Mouse (Mus musculus): ENCODE data around the gene Tent5c. TPM values are rescaled to one million over a fixed set of nuclear protein-coding genes. Genes with fewer than 3 reads are reported as not detected.
A peak's percentile ranks its signal among the peaks of the same experiment; 100 is the strongest.

Tent5c gene
- polyA plus RNA-seq, 1 experiment from 2014 or later: 3.2 TPM

DNA sequence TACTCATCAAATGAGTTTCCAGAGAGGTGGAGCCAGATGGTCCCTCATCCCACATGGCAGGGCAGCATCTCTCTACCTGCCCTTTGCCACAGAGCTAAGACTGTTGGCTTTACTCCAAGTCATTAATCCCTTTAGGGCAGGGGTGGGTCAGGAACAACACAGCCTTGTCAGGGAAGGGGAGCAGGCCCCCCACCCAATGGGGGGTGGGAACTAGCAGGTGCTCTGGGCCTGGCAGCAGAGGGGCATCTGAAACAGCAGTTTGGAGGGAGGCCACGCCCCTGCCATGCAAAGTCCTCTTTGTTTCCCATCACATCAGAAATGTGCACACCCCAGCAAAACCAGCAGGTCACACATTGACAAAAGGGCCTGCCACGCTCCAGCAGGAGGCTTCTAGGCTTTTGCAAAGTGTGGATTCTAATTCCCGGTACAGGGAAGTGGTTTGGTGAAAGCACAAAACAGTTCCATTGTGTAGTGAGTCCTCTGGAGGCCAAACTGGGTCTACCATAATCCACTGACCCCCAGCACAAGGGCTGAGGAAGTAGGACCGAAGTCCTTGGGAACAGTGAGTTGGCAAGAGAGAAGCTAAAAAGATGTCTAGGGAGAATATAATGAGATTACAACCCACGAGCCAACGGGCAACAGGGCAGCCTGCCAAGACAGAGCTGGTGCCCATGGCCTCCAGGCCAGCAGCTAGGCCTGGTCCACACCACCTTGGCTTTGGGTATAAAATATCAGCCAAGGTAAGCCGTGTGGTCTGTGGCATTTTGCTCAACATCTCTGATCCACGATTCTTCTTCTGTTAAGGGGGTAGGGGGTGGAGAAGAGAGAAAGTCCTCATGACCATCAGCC is 26.7 kb downstream of the Tent5c start:
- H3K9ac ChIP-seq: no peak overlapping the region

DNA sequence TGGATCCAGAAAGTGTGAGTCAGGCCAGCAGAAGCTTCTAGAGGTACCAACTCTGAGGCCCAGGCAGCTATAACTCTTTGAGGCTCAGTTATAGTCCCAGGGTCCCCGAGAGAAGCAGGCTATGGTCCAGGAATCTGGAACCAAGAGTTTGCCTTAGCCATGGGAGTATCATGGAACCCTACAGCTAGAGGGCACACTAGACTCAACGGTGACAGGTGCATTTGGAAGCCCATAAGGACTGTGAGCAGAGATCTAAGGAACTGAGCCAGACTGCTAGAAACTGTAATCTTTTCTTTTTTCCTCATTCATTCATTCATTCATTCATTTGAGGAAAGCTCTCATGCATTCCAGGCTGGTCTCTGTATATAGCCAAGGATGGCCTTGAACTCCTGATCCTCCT is 28.6 kb downstream of the Tent5c start:
- no peak for DNase-seq (ENCODE audit: low spot score)
- no peak for ATAC-seq (ENCODE audit: low FRiP score)
- WGBS: 93% methylated on average over 2 of the region's 2 CpGs
- Histone ChIP-seq H3K4me1 (replicated peaks; ENCODE audit: control insufficient read depth, insufficient read depth, low read length) (peaks cover 15% of the 10 kb centered on the region), H3K27me3 (ENCODE audit: control insufficient read depth, insufficient read depth, low read length) (no peaks in the 10 kb centered on the region), H3K9ac (no peak overlapping the region), H3K4me2 (replicated peaks) (no peak overlapping the region), H3K27ac (no peak overlapping the region), H3K4me3 (replicated peaks; ENCODE audit: low read length) (no peak overlapping the region), H3K36me3 (replicated peaks; ENCODE audit: control insufficient read depth, insufficient read depth) (no peaks in the 10 kb centered on the region), H3K9me3 (ENCODE audit: control insufficient read depth, low read length) (no peaks in the 10 kb centered on the region)

More for the DNA sequence above, 26.7 kb downstream of the Tent5c start:
- no peak overlapping the region for H3K4me2 ChIP-seq (replicated peaks)
- WGBS: 41% methylated on average over 8 of the region's 8 CpGs
- peak; percentile 52 for ATAC-seq (ENCODE audit: low FRiP score)
- DNase-seq (ENCODE audit: low spot score): no peak
- H3K27ac ChIP-seq: peak overlapping the region; percentile 11; the same call in 1 of the 2 replicates
- H3K36me3 ChIP-seq (replicated peaks; ENCODE audit: control insufficient read depth, insufficient read depth): no peaks in the 10 kb centered on the region
- H3K27me3 ChIP-seq (ENCODE audit: control insufficient read depth, insufficient read depth, low read length): no peaks in the 10 kb centered on the region
- no peaks in the 10 kb centered on the region for H3K9me3 ChIP-seq (ENCODE audit: control insufficient read depth, low read length)
- H3K4me1 ChIP-seq (replicated peaks; ENCODE audit: control insufficient read depth, insufficient read depth, low read length): peaks cover 15% of the 10 kb centered on the region
- no peak overlapping the region for H3K4me3 ChIP-seq (replicated peaks; ENCODE audit: low read length)

DNA sequence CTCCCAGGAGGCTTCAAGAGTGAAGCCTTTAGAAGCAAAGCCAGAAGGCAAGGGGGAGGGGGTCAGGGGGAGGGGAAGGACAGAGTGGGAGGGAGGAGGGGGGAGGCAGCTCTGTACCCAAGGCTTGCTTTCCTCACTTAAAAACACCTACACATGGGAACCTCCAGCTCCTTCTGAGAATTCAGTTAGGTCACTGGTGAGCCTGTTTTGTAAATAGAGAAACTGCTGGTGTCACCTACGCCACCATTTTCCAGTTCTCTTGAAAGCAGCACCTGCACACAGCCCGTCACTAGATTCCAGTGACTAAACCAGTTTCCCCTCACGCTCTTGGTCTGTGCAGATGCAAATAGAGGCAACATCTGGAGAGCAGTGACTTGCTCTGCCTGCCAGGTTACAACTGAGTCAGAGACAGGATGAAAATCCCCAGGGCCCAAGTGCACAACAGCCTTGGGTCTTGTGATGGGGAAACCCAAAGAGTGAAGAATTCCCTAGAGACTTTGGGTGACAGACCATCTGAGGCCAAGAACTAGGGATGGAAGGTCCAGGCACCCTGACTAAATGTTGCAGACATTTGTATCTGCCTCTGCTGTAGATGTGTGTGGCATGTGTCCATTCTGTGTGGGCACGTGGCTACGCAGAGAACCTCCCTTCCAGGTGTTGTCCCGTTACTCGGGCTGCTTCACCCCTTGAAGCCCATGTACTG is 45.2 kb downstream of the Tent5c start:
- H3K36me3 ChIP-seq (replicated peaks; ENCODE audit: control insufficient read depth, insufficient read depth): no peaks in the 10 kb centered on the region
- H3K27me3 ChIP-seq (ENCODE audit: control insufficient read depth, insufficient read depth, low read length): no peaks in the 10 kb centered on the region
- DNase-seq (ENCODE audit: low spot score) (no peak), ATAC-seq (ENCODE audit: low FRiP score) (no peak)
- H3K4me3 ChIP-seq (replicated peaks; ENCODE audit: low read length): no peak overlapping the region
- H3K27ac ChIP-seq: no peak overlapping the region
- no peaks in the 10 kb centered on the region for H3K4me1 ChIP-seq (replicated peaks; ENCODE audit: control insufficient read depth, insufficient read depth, low read length)
- 91% methylated on average over 7 of the region's 7 CpGs for WGBS
- no peak overlapping the region for H3K9ac ChIP-seq
- H3K4me2 ChIP-seq (replicated peaks): no peak overlapping the region
- H3K9me3 ChIP-seq (ENCODE audit: control insufficient read depth, low read length): no peaks in the 10 kb centered on the region

DNA sequence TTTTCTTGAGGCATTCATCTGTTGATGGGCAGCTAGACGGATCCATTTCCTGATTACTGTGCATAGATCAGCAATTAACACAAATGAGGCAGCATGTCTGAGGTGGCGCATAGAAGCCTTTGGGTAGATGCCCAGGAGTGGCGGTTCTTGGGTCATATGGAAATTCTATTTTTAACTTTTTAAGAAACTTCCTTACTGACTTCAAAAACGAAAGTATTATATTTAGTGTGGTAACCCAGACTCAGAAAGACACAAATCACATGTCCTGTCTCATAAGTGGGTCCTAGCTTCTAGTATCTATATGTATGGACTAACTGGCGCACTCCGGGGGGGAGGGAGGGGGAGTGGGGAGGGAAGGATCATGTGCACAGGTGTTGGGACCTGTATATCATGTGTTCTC is 46.6 kb downstream of the Tent5c start:
- DNase-seq (ENCODE audit: low spot score): no peak
- 94% methylated on average over 6 of the region's 6 CpGs for WGBS
- H3K9ac ChIP-seq: no peak overlapping the region
- no peak overlapping the region for H3K4me3 ChIP-seq (replicated peaks; ENCODE audit: low read length)
- ATAC-seq (ENCODE audit: low FRiP score): no peak
- no peaks in the 10 kb centered on the region for H3K4me1 ChIP-seq (replicated peaks; ENCODE audit: control insufficient read depth, insufficient read depth, low read length)
- no peak overlapping the region for H3K4me2 ChIP-seq (replicated peaks)
- no peaks in the 10 kb centered on the region for H3K27me3 ChIP-seq (ENCODE audit: control insufficient read depth, insufficient read depth, low read length)
- H3K36me3 ChIP-seq (replicated peaks; ENCODE audit: control insufficient read depth, insufficient read depth): no peaks in the 10 kb centered on the region
- H3K27ac ChIP-seq: no peak overlapping the region
- H3K9me3 ChIP-seq (ENCODE audit: control insufficient read depth, low read length): no peaks in the 10 kb centered on the region

DNA sequence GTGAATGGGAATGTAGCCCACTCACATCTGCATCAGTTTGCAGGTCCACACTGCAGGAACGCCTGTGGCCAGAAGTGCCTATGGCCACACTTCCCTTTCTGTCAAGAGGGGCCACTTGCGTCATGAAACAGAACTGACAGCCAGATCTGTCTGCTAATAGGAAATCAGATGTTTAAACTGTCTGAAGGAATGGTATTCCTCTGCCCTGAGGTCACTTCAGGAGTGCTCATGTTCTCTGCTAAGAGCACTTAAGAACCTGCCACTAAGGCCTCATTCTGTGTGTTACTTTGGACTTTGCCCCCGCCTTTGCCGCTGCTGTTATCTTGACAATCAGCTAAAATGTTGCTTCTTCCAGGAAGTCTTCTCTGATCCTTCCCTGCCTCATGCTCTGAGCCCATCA is 48.4 kb downstream of the Tent5c start:
- no peak overlapping the region for H3K4me3 ChIP-seq (replicated peaks; ENCODE audit: low read length)
- no peaks in the 10 kb centered on the region for H3K4me1 ChIP-seq (replicated peaks; ENCODE audit: control insufficient read depth, insufficient read depth, low read length)
- DNase-seq (ENCODE audit: low spot score): no peak
- no peaks in the 10 kb centered on the region for H3K9me3 ChIP-seq (ENCODE audit: control insufficient read depth, low read length)
- no peak for ATAC-seq (ENCODE audit: low FRiP score)
- no peak overlapping the region for H3K27ac ChIP-seq
- no peak overlapping the region for H3K9ac ChIP-seq
- H3K36me3 ChIP-seq (replicated peaks; ENCODE audit: control insufficient read depth, insufficient read depth): no peaks in the 10 kb centered on the region
- H3K27me3 ChIP-seq (ENCODE audit: control insufficient read depth, insufficient read depth, low read length): no peaks in the 10 kb centered on the region
- 89% methylated on average over 4 of the region's 4 CpGs for WGBS
- no peak overlapping the region for H3K4me2 ChIP-seq (replicated peaks)

DNA sequence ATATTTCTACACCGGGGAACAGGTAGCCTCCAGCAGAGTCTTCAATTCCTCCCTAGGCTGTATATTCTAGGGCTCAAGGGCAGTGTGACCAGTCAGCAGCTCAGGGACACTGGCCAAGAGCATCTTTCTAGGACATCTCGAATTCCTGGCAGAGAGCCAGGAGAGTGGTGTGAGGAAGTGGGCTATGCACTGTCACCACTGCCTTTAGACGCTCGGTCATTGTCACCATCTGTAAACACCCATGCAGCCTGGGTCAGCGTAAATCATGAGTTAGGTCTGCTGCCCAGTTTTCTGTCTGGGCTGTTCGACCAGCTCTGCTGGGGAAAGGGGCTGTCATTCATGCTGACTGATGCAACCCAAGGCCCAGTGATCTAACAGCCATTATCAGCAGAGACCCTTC is 49.1 kb downstream of the Tent5c start:
- H3K4me3 ChIP-seq (replicated peaks; ENCODE audit: low read length): no peak overlapping the region
- DNase-seq (ENCODE audit: low spot score) (peak; percentile 28), ATAC-seq (ENCODE audit: low FRiP score) (peak; percentile 64)
- H3K36me3 ChIP-seq (replicated peaks; ENCODE audit: control insufficient read depth, insufficient read depth): no peaks in the 10 kb centered on the region
- no peak overlapping the region for H3K9ac ChIP-seq
- no peak overlapping the region for H3K4me2 ChIP-seq (replicated peaks)
- H3K27ac ChIP-seq: no peak overlapping the region
- H3K9me3 ChIP-seq (ENCODE audit: control insufficient read depth, low read length): no peaks in the 10 kb centered on the region
- H3K27me3 ChIP-seq (ENCODE audit: control insufficient read depth, insufficient read depth, low read length): no peaks in the 10 kb centered on the region
- WGBS: 55% methylated on average over 6 of the region's 6 CpGs
- H3K4me1 ChIP-seq (replicated peaks; ENCODE audit: control insufficient read depth, insufficient read depth, low read length): no peaks in the 10 kb centered on the region

DNA sequence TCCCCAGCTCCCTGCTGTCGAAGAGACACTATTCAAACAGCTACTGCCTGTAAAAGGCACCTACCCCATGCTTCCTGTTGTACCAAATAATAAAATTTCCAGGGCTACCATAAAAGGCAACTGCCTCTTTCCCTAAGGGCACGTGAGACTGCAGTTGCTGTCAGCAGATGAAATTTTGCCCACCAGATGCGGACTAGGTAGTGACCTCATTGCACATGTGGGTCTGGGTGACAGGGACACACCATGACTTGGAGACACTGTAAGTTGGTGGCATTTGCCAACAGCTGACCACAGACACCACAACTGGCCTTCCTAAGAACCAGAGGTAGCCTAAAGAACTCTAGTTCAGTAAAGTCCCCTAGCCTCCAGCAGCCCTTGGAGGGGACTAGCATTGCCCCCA is 50.0 kb downstream of the Tent5c start:
- DNase-seq (ENCODE audit: low spot score): no peak
- Histone ChIP-seq H3K4me2 (replicated peaks) (no peak overlapping the region), H3K4me3 (replicated peaks; ENCODE audit: low read length) (no peak overlapping the region), H3K27me3 (ENCODE audit: control insufficient read depth, insufficient read depth, low read length) (no peaks in the 10 kb centered on the region), H3K36me3 (replicated peaks; ENCODE audit: control insufficient read depth, insufficient read depth) (no peaks in the 10 kb centered on the region), H3K9me3 (ENCODE audit: control insufficient read depth, low read length) (no peaks in the 10 kb centered on the region), H3K27ac (no peak overlapping the region), H3K4me1 (replicated peaks; ENCODE audit: control insufficient read depth, insufficient read depth, low read length) (no peaks in the 10 kb centered on the region), H3K9ac (no peak overlapping the region)
- ATAC-seq (ENCODE audit: low FRiP score): no peak
- WGBS: 77% methylated on average over 3 of the region's 3 CpGs

- H3K4me1 ChIP-seq (replicated peaks; ENCODE audit: control insufficient read depth, insufficient read depth, low read length): no peaks in the 10 kb centered on the region
Observed at GRCm38 (mm10) chr3:100438461-100439002, 50.6 kb downstream of the Tent5c start.

GRCm38 (mm10) chr3:100436756-100437155 is 52.4 kb downstream of the Tent5c start:
- ATAC-seq (ENCODE audit: low FRiP score) (no peak), DNase-seq (ENCODE audit: low spot score) (no peak)
- Histone ChIP-seq H3K36me3 (replicated peaks; ENCODE audit: control insufficient read depth, insufficient read depth) (no peaks in the 10 kb centered on the region), H3K9me3 (ENCODE audit: control insufficient read depth, low read length) (no peaks in the 10 kb centered on the region), H3K9ac (no peak overlapping the region), H3K27me3 (ENCODE audit: control insufficient read depth, insufficient read depth, low read length) (no peaks in the 10 kb centered on the region), H3K4me3 (replicated peaks; ENCODE audit: low read length) (no peak overlapping the region), H3K27ac (no peak overlapping the region), H3K4me1 (replicated peaks; ENCODE audit: control insufficient read depth, insufficient read depth, low read length) (no peaks in the 10 kb centered on the region), H3K4me2 (replicated peaks) (no peak overlapping the region)
- WGBS: 88% methylated on average over 7 of the region's 7 CpGs

More at GRCm38 (mm10) chr3:100438461-100439002, 50.6 kb downstream of the Tent5c start:
- no peak for ATAC-seq (ENCODE audit: low FRiP score)
- no peak overlapping the region for H3K9ac ChIP-seq
- 88% methylated on average over 4 of the region's 4 CpGs for WGBS
- H3K4me3 ChIP-seq (replicated peaks; ENCODE audit: low read length): no peak overlapping the region
- no peaks in the 10 kb centered on the region for H3K27me3 ChIP-seq (ENCODE audit: control insufficient read depth, insufficient read depth, low read length)
- no peak overlapping the region for H3K4me2 ChIP-seq (replicated peaks)
- no peak for DNase-seq (ENCODE audit: low spot score)
- no peak overlapping the region for H3K27ac ChIP-seq
- no peaks in the 10 kb centered on the region for H3K36me3 ChIP-seq (replicated peaks; ENCODE audit: control insufficient read depth, insufficient read depth)
- no peaks in the 10 kb centered on the region for H3K9me3 ChIP-seq (ENCODE audit: control insufficient read depth, low read length)
